Mouse (Mus musculus) lung, postnatal 0 days (tissue): ENCODE measurements at regions not wholly inside any gene's neighbourhood (a gene's known extent, or its start where the extent isn't known, plus 50 kb on each side); places are given as distances from the start of the nearest gene placed in this dataset.
"Not testable (repeated sequence)": the region's sequence is repeated elsewhere in the genome, so short reads cannot be mapped to it uniquely, and the experiment has no call there.

ENCODE experiments used
- ATAC-seq: fragments of 200-750 bp; cut with Nextera tagmentation; 2 replicates; pipeline ENCODE4 v1.8.0; 2017; ENCODE audit warnings: moderate library complexity
- DNase-seq: peaks from one replicate; pipeline ENCODE4 v3.0.0-alpha.2; 2016; ENCODE audit warnings: low spot score
- H3K27ac ChIP-seq: fragments of 300-500 bp; sonication (generic); 2 replicates; pipeline ENCODE4 v1.5.1; 2014; ENCODE audit warnings: antibody characterized with exemption, mild to moderate bottlenecking, low read length, mixed read lengths
- H3K27me3 ChIP-seq: fragments of 300-500 bp; sonication (generic); replicated peaks from 2 replicates; pipeline ENCODE4 v1.6.1; 2014; ENCODE audit warnings: low read length, mixed read lengths; ENCODE audit not compliant: insufficient read depth
- H3K36me3 ChIP-seq: fragments of 300-500 bp; sonication (generic); 2 replicates; pipeline ENCODE4 v1.6.1; 2014; ENCODE audit warnings: low read length, mixed read lengths; ENCODE audit not compliant: insufficient read depth
- H3K4me1 ChIP-seq: fragments of 300-500 bp; sonication (generic); 2 replicates; pipeline ENCODE4 v1.6.1; 2014; ENCODE audit warnings: antibody characterized with exemption, low read depth, low read length, mixed read lengths; ENCODE audit not compliant: insufficient read depth
- H3K4me2 ChIP-seq: fragments of 300-500 bp; sonication (generic); replicated peaks from 2 replicates; pipeline ENCODE4 v1.6.1; 2014; ENCODE audit warnings: low read depth, mild to moderate bottlenecking, low read length, moderate library complexity, mixed read lengths
- H3K4me3 ChIP-seq: fragments of 300-500 bp; sonication (generic); 2 replicates; pipeline ENCODE4 v1.5.1; 2014; ENCODE audit warnings: low read depth, low read length
- H3K9ac ChIP-seq: fragments of 300-500 bp; sonication (generic); replicated peaks from 2 replicates; pipeline ENCODE4 v1.6.1; 2014; ENCODE audit warnings: low read depth, mild to moderate bottlenecking
- H3K9me3 ChIP-seq: fragments of 300-500 bp; sonication (generic); 2 replicates; pipeline ENCODE4 v1.6.1; 2016; ENCODE audit warnings: low read length, mixed read lengths
- CTCF ChIP-seq: IDR thresholded peaks from 2 replicates; pipeline ENCODE4 v1.5.1; 2016; ENCODE audit warnings: antibody characterized with exemption, mild to moderate bottlenecking
- EP300 ChIP-seq: IDR thresholded peaks from 2 replicates; pipeline ENCODE4 v1.6.1; 2016; ENCODE audit warnings: antibody characterized with exemption, mild to moderate bottlenecking, control low read depth
- WGBS: fragments of 180-500 bp; shearing (Covaris S2); extraction: QIAGEN DNeasy Blood & Tissue Kit; methylation state at CpG from one replicate; pipeline ENCODE4 v1.1.7; 2014; 5-methylcytosine and 5-hydroxymethylcytosine counted together

DNA sequence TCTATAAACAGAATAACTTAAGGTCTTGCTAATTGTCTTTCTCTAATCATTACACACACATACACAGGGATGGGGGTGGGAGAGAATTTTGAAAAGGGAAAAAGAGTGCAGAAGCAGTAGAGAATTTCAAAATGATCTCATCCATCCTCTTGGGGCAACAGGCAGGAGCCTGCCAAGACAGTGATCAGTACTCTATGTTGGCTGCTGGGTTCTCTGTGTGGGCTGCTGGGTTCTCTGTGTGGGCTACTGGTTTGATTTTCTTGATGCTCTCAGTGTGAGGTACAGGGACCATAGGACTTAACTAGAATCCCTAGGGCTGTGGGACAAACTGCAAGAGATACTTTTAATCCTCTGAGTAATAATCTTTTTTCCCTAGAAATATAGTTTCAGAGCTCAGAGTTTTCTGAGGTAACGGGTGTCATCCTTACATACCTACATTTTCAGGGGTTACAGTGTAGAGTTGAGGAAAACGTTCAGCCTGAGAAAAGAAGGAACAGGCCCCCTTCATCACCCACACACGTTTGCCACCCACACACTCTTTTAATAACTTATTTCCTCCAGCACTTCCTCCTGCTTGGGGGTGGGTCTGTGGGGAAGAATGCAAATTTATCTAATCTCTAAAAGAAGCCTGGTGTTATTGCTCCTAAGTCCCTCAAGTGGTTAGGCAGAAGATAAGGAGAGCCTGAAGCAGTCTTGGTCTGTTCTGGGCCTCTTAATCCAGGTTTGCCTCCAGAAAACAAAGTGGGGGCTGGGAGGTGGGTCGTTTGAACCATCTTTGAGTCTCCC, 559.6 kb upstream of the Gm10131 start:
- ATAC-seq (no peak), DNase-seq (no peak)
- Histone ChIP-seq H3K27ac (no peak overlapping the region), H3K9me3 (no peaks in the 10 kb centered on the region), H3K36me3 (no peaks in the 10 kb centered on the region), H3K4me1 (no peaks in the 10 kb centered on the region), H3K27me3 (no peaks in the 10 kb centered on the region), H3K4me3 (no peak overlapping the region), H3K4me2 (no peak overlapping the region), H3K9ac (no peak overlapping the region)
- WGBS = 20% methylated on average over 4 of the region's 4 CpGs
- TF ChIP-seq CTCF = no peak
- TF ChIP-seq EP300 = no peak

DNA sequence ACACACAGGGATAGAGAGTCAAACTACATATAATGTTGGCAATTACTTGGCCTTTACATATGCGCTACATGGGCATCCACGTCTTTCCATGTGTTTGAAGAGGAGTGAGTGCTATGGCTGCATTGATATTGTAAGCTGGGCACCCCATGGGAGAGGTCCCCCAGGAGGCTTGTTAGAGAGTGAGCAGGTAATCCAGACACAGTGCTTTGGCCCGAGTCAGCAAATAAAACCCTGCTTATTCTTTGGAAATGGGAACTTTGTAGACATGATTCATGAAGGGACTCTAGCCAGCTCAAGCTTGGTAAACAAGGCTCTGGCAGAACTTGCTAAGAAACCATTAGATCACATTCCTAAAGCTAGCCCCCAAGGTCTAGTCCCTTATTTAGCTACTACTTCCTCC, 557.6 kb upstream of the Gm10131 start:
- 80% methylated on average over 3 of the region's 3 CpGs for WGBS
- H3K9me3 ChIP-seq = no peaks in the 10 kb centered on the region
- no peaks in the 10 kb centered on the region for H3K4me1 ChIP-seq
- H3K27ac ChIP-seq = no peak overlapping the region
- H3K4me2 ChIP-seq = no peak overlapping the region
- ATAC-seq = no peak
- H3K9ac ChIP-seq = no peak overlapping the region
- H3K4me3 ChIP-seq = no peak overlapping the region
- TF ChIP-seq CTCF (no peak), EP300 (no peak)
- H3K27me3 ChIP-seq = no peaks in the 10 kb centered on the region
- no peak for DNase-seq
- H3K36me3 ChIP-seq = no peaks in the 10 kb centered on the region

DNA sequence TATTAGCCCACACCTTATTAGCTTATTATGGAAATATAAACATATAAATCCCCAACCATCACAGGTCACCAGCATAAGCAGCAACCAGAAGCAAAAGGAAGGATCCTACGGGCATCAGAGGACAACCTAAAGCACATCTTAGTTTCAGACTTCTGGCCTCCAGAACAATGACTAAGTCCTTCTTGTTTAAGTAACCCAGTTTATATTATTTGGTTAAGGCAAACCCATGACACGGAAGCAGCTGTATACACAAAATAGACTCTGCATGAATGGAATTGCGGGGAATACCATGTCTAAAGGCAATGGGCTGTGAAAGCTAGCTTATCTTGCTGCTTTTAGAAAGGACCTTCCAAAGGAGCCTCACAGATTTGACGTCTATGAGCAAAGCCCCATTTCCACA, 552.9 kb upstream of the Gm10131 start:
- Histone ChIP-seq H3K27ac (no peak overlapping the region), H3K36me3 (no peaks in the 10 kb centered on the region), H3K4me3 (no peak overlapping the region), H3K4me1 (no peaks in the 10 kb centered on the region), H3K4me2 (no peak overlapping the region), H3K9ac (no peak overlapping the region), H3K9me3 (no peaks in the 10 kb centered on the region), H3K27me3 (no peaks in the 10 kb centered on the region)
- ATAC-seq = no peak
- TF ChIP-seq CTCF (no peak), EP300 (no peak)
- 73% methylated on average over 4 of the region's 4 CpGs for WGBS
- no peak for DNase-seq

DNA sequence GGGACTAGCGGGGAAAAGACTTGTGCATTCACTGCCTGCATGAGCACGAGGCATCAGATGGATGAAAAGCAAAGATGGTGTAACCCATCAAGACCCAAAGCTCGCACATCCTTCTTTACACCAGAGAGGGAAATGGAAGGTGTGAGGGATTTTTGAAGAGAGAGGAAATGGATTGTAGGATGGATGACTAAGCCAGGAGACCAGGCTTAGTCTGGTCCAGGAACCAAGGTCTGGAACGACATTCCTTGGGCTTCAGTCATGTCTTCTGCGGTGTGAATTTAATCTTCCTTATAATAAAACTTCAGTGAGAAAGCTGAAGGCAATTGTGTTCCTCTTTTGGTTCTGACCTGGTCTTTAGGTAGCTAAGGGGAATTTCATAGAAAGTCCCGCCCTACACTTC, 551.0 kb upstream of the Gm10131 start:
- Histone ChIP-seq H3K27me3 (no peaks in the 10 kb centered on the region), H3K4me2 (no peak overlapping the region), H3K27ac (no peak overlapping the region), H3K9me3 (no peaks in the 10 kb centered on the region), H3K9ac (no peak overlapping the region), H3K4me3 (no peak overlapping the region), H3K36me3 (no peaks in the 10 kb centered on the region), H3K4me1 (no peaks in the 10 kb centered on the region)
- ATAC-seq (no peak), DNase-seq (no peak)
- WGBS = 87% methylated on average over 6 of the region's 6 CpGs
- TF ChIP-seq EP300 = no peak

DNA sequence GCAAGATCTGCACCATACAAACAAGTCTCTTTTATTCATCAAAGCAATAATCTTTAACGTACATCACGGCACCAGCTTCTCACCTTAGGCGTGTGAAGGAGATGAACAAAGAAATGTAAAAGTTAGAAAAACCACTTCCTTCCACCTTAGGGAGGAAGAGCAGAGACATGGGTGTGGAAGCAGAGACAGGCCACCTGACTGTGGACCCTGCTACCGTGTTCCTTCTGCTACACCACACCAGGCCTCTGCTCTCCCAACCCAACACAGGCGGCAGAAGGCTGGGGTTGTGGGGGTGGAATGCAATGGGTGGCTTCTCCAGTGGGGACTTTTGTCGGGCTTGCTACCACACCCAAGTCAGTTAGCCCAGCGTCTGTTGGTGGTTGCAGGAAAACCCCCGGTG, 540.2 kb upstream of the Gm10131 start:
- WGBS = 89% methylated on average over 8 of the region's 8 CpGs
- H3K36me3 ChIP-seq = no peaks in the 10 kb centered on the region
- ATAC-seq = no peak

DNA sequence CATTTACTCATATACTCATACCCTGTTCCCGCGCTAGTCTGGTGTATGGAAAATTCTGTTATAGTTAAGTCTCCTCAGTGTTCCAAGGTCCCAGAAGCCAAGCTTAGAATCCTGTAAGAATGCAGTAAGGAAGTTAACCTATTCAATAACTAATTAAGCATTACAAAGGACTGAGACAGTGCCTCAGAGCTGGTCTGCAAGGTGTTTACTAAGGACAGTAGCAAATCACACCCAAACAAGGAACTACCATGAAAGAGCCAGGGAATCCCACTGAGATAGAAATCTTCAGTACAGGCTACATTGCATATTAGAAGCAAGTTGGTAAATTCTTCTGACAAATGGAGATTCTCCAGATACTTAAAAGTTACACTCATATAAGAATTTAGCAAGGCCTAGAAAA, 516.7 kb upstream of the Gm10131 start:
- H3K4me3 ChIP-seq, DNase-seq, H3K36me3 ChIP-seq, H3K9ac ChIP-seq, H3K27ac ChIP-seq, ATAC-seq, H3K4me1 ChIP-seq, H3K4me2 ChIP-seq, H3K27me3 ChIP-seq, H3K9me3 ChIP-seq: not testable (repeated sequence)
- WGBS = 95% methylated on average over 2 of the region's 2 CpGs

More for the DNA sequence above, 540.2 kb upstream of the Gm10131 start:
- Histone ChIP-seq H3K4me1 (no peaks in the 10 kb centered on the region), H3K27ac (no peak overlapping the region), H3K4me2 (no peak overlapping the region), H3K27me3 (no peaks in the 10 kb centered on the region), H3K4me3 (no peak overlapping the region), H3K9me3 (no peaks in the 10 kb centered on the region; the same call in 1 of the 2 replicates), H3K9ac (no peak overlapping the region)
- DNase-seq = no peak
- no peak for TF ChIP-seq CTCF
- no peak for TF ChIP-seq EP300

DNA sequence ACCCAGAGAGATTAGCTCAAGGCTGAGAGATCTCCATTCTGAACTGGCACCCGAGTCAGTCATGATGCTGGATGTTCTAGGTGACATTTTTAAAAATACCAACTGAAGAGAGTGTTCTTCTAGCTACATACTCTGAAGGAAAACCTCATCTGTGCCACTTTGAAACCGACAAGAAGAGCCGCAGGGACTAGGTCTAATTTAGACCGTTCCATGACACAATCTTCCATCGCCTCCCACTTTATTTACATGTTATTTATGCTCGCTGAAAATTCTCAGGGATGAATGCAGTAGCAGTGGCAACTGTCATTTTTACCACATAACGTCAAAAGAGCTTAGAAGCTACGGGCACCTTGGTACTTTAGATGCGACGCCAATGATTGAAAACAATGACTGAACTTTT, 514.1 kb upstream of the Gm10131 start:
- 75% methylated on average over 10 of the region's 10 CpGs for WGBS

More for the DNA sequence above, 514.1 kb upstream of the Gm10131 start:
- Histone ChIP-seq H3K9ac (no peak overlapping the region), H3K27me3 (no peaks in the 10 kb centered on the region), H3K27ac (no peak overlapping the region), H3K36me3 (no peaks in the 10 kb centered on the region), H3K4me1 (no peaks in the 10 kb centered on the region), H3K4me2 (no peak overlapping the region), H3K4me3 (no peak overlapping the region), H3K9me3 (no peaks in the 10 kb centered on the region)
- TF ChIP-seq EP300 (no peak), CTCF (no peak)
- no peak for ATAC-seq
- no peak for DNase-seq
